Mouse (Mus musculus) cortical plate, adult 2 months (tissue): ENCODE results near the gene Hist1h2bc.
"Not testable (repeated sequence)": the region's sequence is repeated elsewhere in the genome, so short reads cannot be mapped to it uniquely, and the experiment has no call there.

Source experiments
- CTCF ChIP-seq: fragments of 200-500 bp; IDR thresholded peaks from 2 replicates; pipeline ENCODE4 v1.5.1; 2011; ENCODE audit warnings: mild to moderate bottlenecking, control low read depth, low read length; ENCODE audit not compliant: insufficient read depth; ENCODE audit errors: extremely low read depth
- POLR2A ChIP-seq: fragments of 200-500 bp; IDR thresholded peaks from 2 replicates; pipeline ENCODE4 v1.6.1; 2011; ENCODE audit warnings: mild to moderate bottlenecking, low read length, control low read depth; ENCODE audit not compliant: insufficient read depth; ENCODE audit errors: extremely low read depth

- not testable (repeated sequence) for TF ChIP-seq CTCF, POLR2A
These were observed 18.8 kb downstream of the Hist1h2bc start for GRCm38 (mm10) chr13:23702801-23703200.
